Mouse (Mus musculus) cortical plate, adult 2 months (tissue): ENCODE data around the gene Prpsap1.

Source experiments
- CTCF ChIP-seq: fragments of 200-500 bp; IDR thresholded peaks from 2 replicates; pipeline ENCODE4 v1.5.1; 2011; ENCODE audit warnings: mild to moderate bottlenecking, control low read depth, low read length; ENCODE audit not compliant: insufficient read depth; ENCODE audit errors: extremely low read depth
- POLR2A ChIP-seq: fragments of 200-500 bp; IDR thresholded peaks from 2 replicates; pipeline ENCODE4 v1.6.1; 2011; ENCODE audit warnings: mild to moderate bottlenecking, low read length, control low read depth; ENCODE audit not compliant: insufficient read depth; ENCODE audit errors: extremely low read depth

- TF ChIP-seq CTCF (no peak), POLR2A (no peak)
Measured at GRCm38 (mm10) chr11:116424621-116425407, 69.2 kb downstream of the Prpsap1 start.
